Mouse (Mus musculus): ENCODE data around the gene Arhgef18. TPM values are rescaled to one million over a fixed set of nuclear protein-coding genes. Genes with fewer than 3 reads are reported as not detected.

Arhgef18 gene
- total RNA-seq, 2 experiments from 2014 or later, result 10.0 to 10.5 TPM

- DNase-seq, result no peak
Observed at GRCm38 (mm10) chr8:3502217-3502616, 109.4 kb downstream of the Arhgef18 start.

Other genes starting within 250 kb of the Arhgef18 start
- 10 to 100 TPM; 51.6 to 55.8 TPM for gene Insr, start 113.4 kb upstream of the Arhgef18 start, total RNA-seq (2021)
- gene A430078G23Rik, start 39.6 kb upstream of the Arhgef18 start, total RNA-seq (2021), result under 1 TPM in 1 of 2 experiments, not detected in 1; 0.24 TPM
- gene Pex11g, start 74.7 kb downstream of the Arhgef18 start, total RNA-seq (2021), result 1 to 10 TPM; 2.5 to 3.1 TPM
- not detected for gene Tex45, start 77.9 kb downstream of the Arhgef18 start, total RNA-seq (2021)
- 10 to 100 TPM; 24.2 to 24.6 TPM for gene Zfp358, start 100.1 kb downstream of the Arhgef18 start, total RNA-seq (2021)
- 10 to 100 TPM; 18.6 to 20.4 TPM for gene Mcoln1, start 107.5 kb downstream of the Arhgef18 start, total RNA-seq (2021)
- gene Pnpla6, start 122.4 kb downstream of the Arhgef18 start, total RNA-seq (2021), result 10 to 100 TPM in 1 of 2 experiments, 1 to 10 TPM in 1; 8.3 to 11.8 TPM
- not detected for gene C330021F23Rik, start 175.0 kb downstream of the Arhgef18 start, total RNA-seq (2021)
- gene Camsap3, start 194.3 kb downstream of the Arhgef18 start, total RNA-seq (2021), result under 1 TPM; 0.61 to 0.67 TPM
- 10 to 100 TPM in 1 of 2 experiments, 1 to 10 TPM in 1; 9.5 to 10.0 TPM for gene Xab2, start 228.3 kb downstream of the Arhgef18 start, total RNA-seq (2021)
- 100 to 1,000 TPM in 1 of 2 experiments, 10 to 100 TPM in 1; 89.9 to 106 TPM for gene Pet100, start 228.5 kb downstream of the Arhgef18 start, total RNA-seq (2021)
- under 1 TPM in 1 of 2 experiments, not detected in 1; 0.67 TPM for gene Pcp2, start 232.5 kb downstream of the Arhgef18 start, total RNA-seq (2021)
- gene Stxbp2, start 237.9 kb downstream of the Arhgef18 start, total RNA-seq (2021), result 1 to 10 TPM; 1.2 to 1.9 TPM

Data from gastrocnemius, postnatal 25 days (tissue).